Mouse (Mus musculus) ES-E14 (cell line): Measurements from ENCODE around the gene Arfip1. TPM values are rescaled to one million over a fixed set of nuclear protein-coding genes. Genes with fewer than 3 reads are reported as not detected.

Experiments used
- DNase-seq: peaks from one replicate; pipeline ENCODE4 v3.0.0-alpha.2; 2013; ENCODE audit warnings: low read depth, low spot score
- H3K27ac ChIP-seq: 2 replicates; pipeline ENCODE4 v1.5.1; 2012; ENCODE audit warnings: low read depth, mild to moderate bottlenecking, low read length, moderate library complexity, mixed read lengths; ENCODE audit not compliant: poor library complexity, insufficient read depth, severe bottlenecking
- H3K36me3 ChIP-seq: 2 replicates; pipeline ENCODE4 v1.6.1; 2012; ENCODE audit warnings: mild to moderate bottlenecking, low read length, moderate library complexity, mixed read lengths; ENCODE audit not compliant: control insufficient read depth, poor library complexity, insufficient read depth, severe bottlenecking
- H3K4me1 ChIP-seq, 2 experiments: fragments of 150-350 bp in 1 of 2; sonication (generic) in 1 of 2; 2 replicates each; pipeline ENCODE4 v1.6.1; 2012; ENCODE audit warnings: low read length in 2 of 2, mild to moderate bottlenecking in 1 of 2, mixed read lengths in 1 of 2; ENCODE audit not compliant: control insufficient read depth in 2 of 2, insufficient read depth in 2 of 2, poor library complexity in 1 of 2
- H3K4me3 ChIP-seq, 2 experiments: fragments of 150-350 bp in 1 of 2; sonication (generic) in 1 of 2; 2 replicates each; pipeline ENCODE4 v1.5.1; 2012; ENCODE audit warnings: low read length in 2 of 2, low read depth in 1 of 2, mild to moderate bottlenecking in 1 of 2, mixed read lengths in 1 of 2; ENCODE audit not compliant: insufficient read depth in 1 of 2, poor library complexity in 1 of 2, severe bottlenecking in 1 of 2
- H3K9ac ChIP-seq: 2 replicates; pipeline ENCODE4 v1.6.1; 2012; ENCODE audit warnings: low read depth, mild to moderate bottlenecking, low read length, mixed read lengths; ENCODE audit not compliant: poor library complexity, insufficient read depth, severe bottlenecking
- H3K9me3 ChIP-seq: fragments of 150-350 bp; sonication (generic); 2 replicates; pipeline ENCODE4 v1.6.1; 2012; ENCODE audit warnings: low read depth, mild to moderate bottlenecking, low read length; ENCODE audit not compliant: control insufficient read depth, insufficient read depth
- CHD2 ChIP-seq: IDR thresholded peaks from 2 replicates; pipeline ENCODE4 v1.6.1; 2014; ENCODE audit warnings: mild to moderate bottlenecking, low read depth, low read length, inconsistent platforms
- HCFC1 ChIP-seq: IDR thresholded peaks from 2 replicates; pipeline ENCODE4 v1.6.1; 2012; ENCODE audit warnings: low read length, inconsistent platforms, borderline replicate concordance; ENCODE audit not compliant: insufficient read depth
- MAFK ChIP-seq: IDR thresholded peaks from 2 replicates; pipeline ENCODE4 v1.6.1; 2014; ENCODE audit warnings: mild to moderate bottlenecking, low read depth, low read length, inconsistent platforms; ENCODE audit not compliant: insufficient read depth
- ZC3H11A ChIP-seq: IDR thresholded peaks from 2 replicates; pipeline ENCODE4 v1.6.1; 2012; ENCODE audit warnings: low read depth, mild to moderate bottlenecking, inconsistent platforms, low read length, borderline replicate concordance
- ZNF384 ChIP-seq: IDR thresholded peaks from 2 replicates; pipeline ENCODE4 v1.6.1; 2012; ENCODE audit warnings: low read depth, low read length, inconsistent platforms
- in situ Hi-C, 2 experiments: fragments of 600-800 bp; cut with MboI; formaldehyde crosslinking; loops; one replicate each; pipeline ENCODE4 v1.15.1; 2025; ENCODE audit warnings: low sequenced_read_pairs in 2 of 2, inconsistent platforms in 1 of 2; ENCODE audit not compliant: unreplicated experiment in 2 of 2
- total RNA-seq: library from RNA; depleted of rRNA; stranded (reverse); fragments of 300-350 nt; gene quantifications from 2 replicates; pipeline ENCODE4 v1.2.3, GENCODE M21; 2012; rRNA removed

The Arfip1 gene
- total RNA-seq, result 10.5 and 17.4 TPM in 2 replicates

DNA sequence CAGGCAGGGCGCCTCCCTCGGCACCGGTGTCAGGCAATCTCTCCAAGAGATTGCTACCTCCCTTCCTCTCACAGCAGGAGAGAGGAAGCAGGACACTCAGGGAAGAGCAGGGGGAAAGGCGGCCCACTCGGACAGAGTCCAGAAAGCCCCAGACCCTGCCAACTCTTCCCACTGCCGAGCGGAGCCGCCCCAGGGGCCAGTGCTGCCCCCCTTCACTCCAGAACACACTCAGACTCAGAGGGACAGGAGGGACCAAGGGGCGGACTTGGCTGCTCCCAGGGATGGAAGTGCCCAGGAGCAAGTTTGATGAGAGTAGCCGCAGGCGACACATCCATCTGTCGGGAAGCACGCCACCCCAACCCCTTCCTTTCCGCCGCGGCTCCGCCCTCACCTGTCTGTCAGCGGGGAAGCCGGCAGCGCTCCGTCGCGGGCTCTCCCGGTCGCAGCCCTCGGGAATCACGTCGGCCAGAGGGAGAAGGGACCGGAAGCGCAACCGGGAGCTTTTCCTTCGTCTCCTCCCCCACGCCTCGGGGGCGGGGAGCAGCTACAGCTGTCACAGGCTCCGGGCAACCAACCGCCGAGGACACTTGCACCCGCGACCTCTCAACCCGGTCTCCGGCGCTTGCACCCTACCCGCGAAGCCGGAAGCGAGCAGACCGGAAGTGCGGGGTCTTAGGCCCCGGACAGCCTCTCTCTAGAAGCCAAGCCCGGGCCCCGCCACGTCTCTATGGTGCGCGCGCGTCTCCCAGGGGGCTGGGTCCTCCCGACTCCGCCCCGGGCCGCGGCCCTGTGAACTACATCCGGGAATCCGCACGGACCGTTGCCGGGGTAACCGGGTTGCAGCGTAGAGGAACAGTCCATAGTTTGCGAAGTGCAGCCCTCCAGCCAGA is at the start of gene Arfip1:
Gene Arfip1, minus strand, starts transcription at position 603 of the 890 bp plus-strand sequence.
- peak; percentile 94 for DNase-seq
- in situ Hi-C loops, result no loop called here
- TF ChIP-seq ZC3H11A (no peak), HCFC1 (peak; percentile 58; the same call in 1 of the 2 replicates), MAFK (no peak), ZNF384 (no peak), CHD2 (no peak)

DNA sequence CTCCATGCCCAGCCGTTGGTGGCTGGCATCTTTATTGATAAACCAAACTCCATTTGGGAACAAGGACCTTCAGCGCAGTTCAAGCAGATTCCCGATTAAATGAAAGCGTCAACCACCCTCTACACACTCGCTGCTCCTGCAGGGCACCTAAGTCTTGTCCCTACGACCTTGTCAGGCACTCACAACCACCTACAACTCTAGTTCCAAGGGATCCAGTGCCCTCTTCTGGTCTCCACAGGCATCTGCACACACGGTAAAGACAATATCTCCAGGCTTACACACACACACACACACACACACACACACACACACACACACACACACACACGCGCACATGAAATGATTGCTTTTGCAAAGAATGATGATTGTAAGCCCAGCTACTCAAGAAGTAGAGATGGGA is 49.2 kb upstream of the Arfip1 start:
- no peak for TF ChIP-seq ZNF384
- no peak for TF ChIP-seq HCFC1
- no peak for TF ChIP-seq MAFK
- TF ChIP-seq CHD2, result no peak
- TF ChIP-seq ZC3H11A, result no peak
- H3K4me1 ChIP-seq, result peaks cover 0 to 16% of the 10 kb centered on the region in 2 experiments; a peak in 2 of 4 replicates
- no peak for DNase-seq
- H3K9ac ChIP-seq, result no peak overlapping the region
- in situ Hi-C loops, result no loop called here
- no peak overlapping the region for H3K27ac ChIP-seq
- H3K4me3 ChIP-seq, result no peak overlapping the region
- no peaks in the 10 kb centered on the region for H3K36me3 ChIP-seq
- no peaks in the 10 kb centered on the region for H3K9me3 ChIP-seq

More for the DNA sequence above, at the start of gene Arfip1:
- Histone ChIP-seq H3K36me3 (no peaks in the 10 kb centered on the region), H3K9ac (peak within 1 kb of the TSS; percentile 82), H3K27ac (peak within 1 kb of the TSS; percentile 59; the same call in 1 of the 2 replicates), H3K4me3 (peak within 1 kb of the TSS; percentile 81 to 86), H3K9me3 (no peaks in the 10 kb centered on the region), H3K4me1 (peaks cover 0 to under 1% of the 10 kb centered on the region in 2 experiments; a peak in 1 of 4 replicates)

DNA sequence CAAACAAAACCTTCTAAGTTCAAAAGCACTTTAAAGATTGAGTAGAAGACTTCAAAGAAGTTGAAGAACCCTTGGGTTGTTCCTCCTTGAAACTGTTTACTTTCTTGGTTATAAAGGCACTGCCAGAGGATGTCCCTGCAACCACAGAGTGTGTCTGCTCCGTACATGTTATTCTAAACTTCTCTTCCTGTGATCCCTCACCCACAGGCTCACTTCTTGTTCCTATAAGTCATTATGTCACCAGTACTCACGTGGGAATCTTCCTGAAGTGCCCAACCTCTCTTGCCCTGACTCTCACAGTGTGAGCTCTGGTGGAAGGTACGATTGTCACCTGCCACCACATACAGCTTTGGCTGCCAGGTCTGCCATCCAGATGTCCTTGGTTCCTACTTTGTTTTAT is 39.6 kb upstream of the Arfip1 start:
- Histone ChIP-seq H3K9ac (no peak overlapping the region), H3K9me3 (no peaks in the 10 kb centered on the region), H3K36me3 (no peaks in the 10 kb centered on the region), H3K4me1 (no peaks in the 10 kb centered on the region), H3K27ac (no peak overlapping the region), H3K4me3 (no peak overlapping the region)
- in situ Hi-C loops, result no loop called here
- TF ChIP-seq MAFK, result no peak
- TF ChIP-seq ZNF384, result no peak
- TF ChIP-seq ZC3H11A, result no peak
- TF ChIP-seq CHD2, result no peak
- TF ChIP-seq HCFC1, result no peak
- DNase-seq, result no peak

DNA sequence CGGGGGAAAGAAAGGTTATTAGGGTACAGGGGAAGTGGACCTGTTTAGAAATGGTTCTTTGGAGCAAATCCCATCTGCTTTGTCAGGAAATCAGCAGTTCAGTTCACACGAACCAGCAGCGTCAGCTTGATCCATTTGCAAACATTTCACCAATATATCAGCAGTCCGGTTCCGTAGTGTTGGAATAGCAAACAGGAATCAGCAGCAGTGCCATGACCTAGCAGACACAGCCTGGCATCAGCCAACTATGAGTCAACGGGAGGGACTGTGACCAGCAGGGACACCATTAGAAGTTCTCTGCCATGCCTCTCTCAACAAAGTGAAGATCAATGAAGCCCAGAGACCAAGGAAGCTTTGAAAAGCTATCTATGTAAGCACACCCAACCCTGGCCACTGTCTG is 37.3 kb upstream of the Arfip1 start:
- Histone ChIP-seq H3K27ac (no peak overlapping the region), H3K4me3 (no peak overlapping the region), H3K36me3 (no peaks in the 10 kb centered on the region), H3K4me1 (no peaks in the 10 kb centered on the region), H3K9me3 (no peaks in the 10 kb centered on the region), H3K9ac (no peak overlapping the region)
- TF ChIP-seq HCFC1 (no peak), ZNF384 (no peak), MAFK (no peak)
- no peak for DNase-seq
- in situ Hi-C loops, result no loop called here

DNA sequence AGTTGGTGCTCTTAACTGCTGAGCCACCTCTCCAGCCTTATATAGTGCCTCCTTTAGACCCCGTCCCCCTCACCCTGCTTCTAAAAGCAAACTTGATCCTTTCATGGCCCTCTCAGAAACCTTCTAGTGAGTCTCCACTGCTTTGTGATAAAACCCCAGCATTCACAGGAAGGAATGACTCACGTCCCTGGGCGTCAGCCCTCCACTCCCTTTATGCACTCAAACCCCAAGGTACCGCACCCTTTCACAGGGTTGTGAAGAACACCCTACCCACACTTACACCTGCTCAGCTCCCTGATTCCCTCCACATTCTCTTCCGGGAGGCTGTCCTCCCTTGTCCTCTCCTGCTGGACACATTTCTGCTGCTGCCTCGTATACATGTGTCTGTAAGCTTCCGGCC is 36.6 kb upstream of the Arfip1 start:
- TF ChIP-seq CHD2 (no peak), MAFK (no peak), ZNF384 (no peak)
- no peak overlapping the region for H3K4me3 ChIP-seq
- no peaks in the 10 kb centered on the region for H3K36me3 ChIP-seq
- no peak overlapping the region for H3K27ac ChIP-seq
- no peak for DNase-seq
- in situ Hi-C loops, result no loop called here
- no peaks in the 10 kb centered on the region for H3K4me1 ChIP-seq
- no peaks in the 10 kb centered on the region for H3K9me3 ChIP-seq
- H3K9ac ChIP-seq, result no peak overlapping the region
